Mouse (Mus musculus) liver, postnatal 0 days (tissue): Measurements from ENCODE around the gene Dop1b.

Experiments used
- CTCF ChIP-seq: sonication (generic); IDR thresholded peaks from 2 replicates; pipeline ENCODE4 v1.5.1; 2016; ENCODE audit warnings: antibody characterized with exemption, low read depth
- EP300 ChIP-seq: IDR thresholded peaks from 2 replicates; pipeline ENCODE4 v1.6.1; 2016; ENCODE audit warnings: antibody characterized with exemption, low read depth, mild to moderate bottlenecking

GRCm38 (mm10) chr16:93676376-93676775 lies 35.3 kb upstream of the Dop1b start:
- TF ChIP-seq CTCF (no peak), EP300 (no peak)
